Mouse (Mus musculus) frontal cortex, postnatal 25 days (tissue): ENCODE results near the gene Podxl.
"Not testable (repeated sequence)": the region's sequence is repeated elsewhere in the genome, so short reads cannot be mapped to it uniquely, and the experiment has no call there.

Experiments used
- DNase-seq, 2 experiments: peaks; one replicate each; pipeline ENCODE4 v3.0.0; 2022; ENCODE audit warnings: low spot score in 2 of 2

Podxl gene

GRCm38 (mm10) chr6:31567200-31567599 is 3.4 kb upstream of the Podxl start:
- no peak for DNase-seq

DNA sequence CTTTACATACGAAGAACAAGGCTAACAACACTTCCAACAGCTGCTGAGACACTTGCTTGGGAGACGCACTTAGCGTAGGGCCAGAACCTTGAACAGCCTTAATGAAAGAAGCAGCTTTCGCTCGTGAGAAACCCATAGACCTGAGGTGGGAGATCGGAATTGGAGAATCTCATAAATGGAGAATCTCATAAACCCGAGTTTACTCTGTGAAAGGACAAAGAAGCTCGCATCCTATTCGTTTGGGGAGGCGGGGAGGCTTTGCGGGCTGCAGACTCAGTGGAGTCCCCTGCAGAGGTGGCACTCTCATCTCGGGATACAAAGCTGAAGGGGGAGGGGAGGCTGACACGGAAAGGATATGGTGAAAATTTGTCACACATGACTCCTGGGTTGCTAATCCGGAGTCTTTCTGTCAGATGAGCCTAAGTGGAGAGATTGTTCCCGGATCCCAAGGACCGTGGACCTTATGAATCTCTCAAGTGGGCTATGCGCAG is 1.2 kb upstream of the Podxl start:
- no peak for DNase-seq

- no peak for DNase-seq
Observed at GRCm38 (mm10) chr6:31564182-31564531, 376 bp upstream of the Podxl start.

GRCm38 (mm10) chr6:31562371-31563080 is 1.3 kb downstream of the Podxl start:
- no peak for DNase-seq

DNA sequence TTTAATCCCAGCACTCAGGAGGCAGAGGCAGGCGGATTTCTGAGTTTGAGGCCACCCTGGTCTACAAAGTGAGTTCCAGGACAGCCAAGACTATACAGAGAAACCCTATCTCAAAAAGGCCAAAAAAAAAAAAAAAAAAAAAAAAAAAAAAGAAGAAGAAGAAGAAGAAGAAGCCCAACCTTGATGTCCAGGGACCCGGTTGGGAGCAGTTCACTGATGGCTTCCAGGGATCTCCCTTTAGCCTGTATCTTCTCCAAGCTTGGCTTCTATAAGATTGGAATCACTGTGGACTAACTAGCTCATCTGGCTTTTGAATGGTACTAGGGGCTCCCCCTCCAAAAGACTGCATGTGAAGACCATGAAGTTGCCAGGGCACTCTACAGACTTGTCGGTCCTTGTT is 1.8 kb downstream of the Podxl start:
- not testable (repeated sequence) for DNase-seq

DNA sequence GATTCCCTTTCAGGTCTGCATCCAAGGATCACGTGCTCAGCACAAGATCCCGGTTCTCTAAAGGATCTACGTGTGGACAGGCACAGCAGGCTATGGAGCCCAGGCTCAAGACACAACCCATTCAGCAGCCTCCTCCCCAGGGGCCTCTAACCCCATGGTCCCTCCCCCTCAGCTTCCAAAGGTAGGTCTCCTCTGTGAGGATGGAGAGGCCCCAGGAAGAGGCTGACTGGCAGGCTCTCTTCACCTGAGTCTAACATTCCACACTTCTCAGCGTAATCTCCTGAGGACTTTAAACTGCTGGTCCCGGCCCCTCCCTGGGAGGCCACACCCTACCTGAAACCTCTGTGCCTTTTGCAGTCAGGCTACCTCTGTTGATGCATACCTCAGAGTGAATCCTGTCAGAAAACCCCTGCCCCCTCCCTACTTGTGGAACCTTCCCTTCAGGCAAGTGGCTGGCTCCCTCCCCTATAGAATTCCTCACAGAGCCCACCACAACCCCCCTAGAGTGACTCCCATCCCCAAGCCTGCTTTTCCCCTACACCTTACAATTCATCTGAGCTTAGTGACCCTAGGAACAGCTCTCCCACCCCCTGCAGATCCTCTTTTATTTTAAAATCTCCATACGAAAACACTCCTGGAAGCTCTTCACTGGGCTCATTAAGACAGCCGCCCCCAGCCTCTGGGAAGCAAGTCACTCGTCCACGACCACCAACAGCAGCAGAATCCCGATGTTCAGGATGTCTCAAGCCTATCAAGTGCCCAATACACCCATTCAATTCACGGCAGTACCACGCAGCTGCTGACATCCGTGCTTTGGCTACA is 3.4 kb downstream of the Podxl start:
- no peak for DNase-seq

DNA sequence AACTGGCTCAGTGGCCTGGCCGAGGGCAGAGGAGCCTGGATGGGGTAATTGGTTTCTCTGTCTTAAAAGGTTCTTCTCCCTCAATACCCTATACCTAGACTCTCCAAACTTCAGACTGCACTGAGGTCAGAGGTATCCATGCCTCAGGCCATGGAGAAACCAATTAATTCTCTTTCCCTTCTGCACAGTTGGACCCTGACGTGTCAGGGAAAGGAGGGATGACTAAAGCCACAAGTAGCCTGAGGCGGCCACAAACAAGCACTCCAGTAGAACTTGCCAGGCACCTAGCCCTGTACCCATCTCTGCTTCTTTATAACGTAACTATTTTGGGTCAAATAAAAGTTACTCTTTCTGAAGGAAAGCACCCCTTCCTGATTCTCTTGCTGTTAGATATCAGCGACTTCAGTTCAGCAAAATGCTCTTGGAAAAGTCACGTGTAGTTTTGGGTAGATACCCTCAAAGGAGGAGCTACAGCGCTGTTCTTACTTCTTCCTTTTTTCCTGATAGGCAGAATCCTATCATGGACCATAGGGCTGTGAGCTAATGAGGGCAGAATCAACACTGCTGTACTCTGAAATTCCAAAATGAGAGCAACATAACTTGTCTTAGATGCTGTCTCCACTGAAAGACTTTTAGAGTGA is 7.2 kb downstream of the Podxl start:
- no peak for DNase-seq

DNA sequence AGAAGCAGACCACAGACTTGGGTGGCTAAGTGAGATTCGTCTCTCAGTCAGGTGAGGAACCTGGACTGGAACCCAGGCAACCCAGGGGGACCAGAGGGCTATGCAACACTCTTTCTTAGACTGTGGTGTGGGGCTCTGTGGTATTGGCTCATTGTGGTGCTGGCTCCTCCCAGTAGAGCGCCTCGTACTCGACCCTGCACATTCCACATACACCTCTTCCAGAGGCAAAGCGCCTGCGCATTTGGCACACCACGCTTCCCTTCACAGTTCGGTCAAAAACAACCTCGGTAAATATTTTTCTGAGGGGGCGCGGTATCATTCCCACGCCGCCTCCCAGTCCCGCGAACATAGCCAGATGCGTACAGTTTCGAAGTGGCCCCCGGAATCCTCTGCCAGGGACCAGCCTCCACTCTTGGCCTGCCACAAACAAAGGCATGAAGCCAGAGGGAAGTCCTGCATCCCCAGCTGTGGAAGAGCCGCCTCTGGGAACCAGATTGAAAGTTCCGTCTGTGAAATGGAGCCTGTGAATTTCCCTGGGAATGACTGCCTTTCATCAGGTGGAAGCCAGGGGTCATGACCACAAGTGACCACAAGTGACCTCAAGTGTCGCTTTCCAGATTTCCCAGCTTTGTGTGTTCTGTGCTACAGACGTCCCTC is 12.8 kb downstream of the Podxl start:
- DNase-seq = no peak

GRCm38 (mm10) chr6:31549361-31550051 is 14.3 kb downstream of the Podxl start:
- no peak for DNase-seq

DNA sequence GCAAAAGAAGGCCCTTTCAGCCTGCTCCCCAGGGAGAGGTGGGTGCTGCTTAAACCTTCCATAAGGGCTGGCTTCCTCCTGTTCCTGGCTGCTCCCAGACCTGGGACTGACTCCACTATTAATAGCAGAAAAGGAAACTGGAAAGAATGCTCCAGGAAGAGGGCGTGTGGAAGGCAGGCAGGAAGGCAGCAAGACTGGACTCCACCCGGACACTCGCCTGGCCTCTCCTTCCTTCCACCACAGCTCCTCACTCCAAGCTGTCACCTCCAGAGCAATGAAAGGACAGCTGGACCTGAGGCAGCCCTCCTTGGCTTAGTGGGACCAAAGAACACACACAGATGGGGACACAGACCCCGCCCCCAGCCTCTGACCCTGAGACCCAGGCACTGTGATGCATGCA is 19.5 kb downstream of the Podxl start:
- no peak for DNase-seq

- DNase-seq = no peak
Observed at GRCm38 (mm10) chr6:31540018-31540417, 23.8 kb downstream of the Podxl start.

GRCm38 (mm10) chr6:31538112-31538511 is 25.7 kb downstream of the Podxl start:
- no peak for DNase-seq

GRCm38 (mm10) chr6:31537193-31537592 is 26.6 kb downstream of the Podxl start:
- DNase-seq = no peak

- no peak for DNase-seq
Observed at GRCm38 (mm10) chr6:31534705-31535104, 29.1 kb downstream of the Podxl start.

DNA sequence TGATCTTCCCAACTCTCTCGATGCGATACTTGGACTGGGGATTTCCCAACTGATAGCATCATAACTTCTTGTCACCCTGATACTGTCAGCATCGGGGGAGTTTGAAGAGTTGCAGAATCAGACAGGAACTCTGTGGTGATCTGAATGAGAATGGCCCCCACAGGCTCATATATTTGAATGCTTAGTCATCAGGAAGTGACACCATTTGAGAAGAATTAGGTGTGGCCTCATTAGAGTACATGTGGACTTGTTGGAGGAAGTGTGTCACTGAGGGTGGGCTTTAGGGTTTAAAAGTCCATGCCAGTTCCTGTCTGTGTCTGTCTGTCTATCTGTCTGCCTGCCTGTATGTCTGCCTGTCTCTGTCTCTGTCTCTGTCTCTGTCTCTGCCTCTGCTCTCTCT is 31.9 kb downstream of the Podxl start:
- no peak for DNase-seq

DNA sequence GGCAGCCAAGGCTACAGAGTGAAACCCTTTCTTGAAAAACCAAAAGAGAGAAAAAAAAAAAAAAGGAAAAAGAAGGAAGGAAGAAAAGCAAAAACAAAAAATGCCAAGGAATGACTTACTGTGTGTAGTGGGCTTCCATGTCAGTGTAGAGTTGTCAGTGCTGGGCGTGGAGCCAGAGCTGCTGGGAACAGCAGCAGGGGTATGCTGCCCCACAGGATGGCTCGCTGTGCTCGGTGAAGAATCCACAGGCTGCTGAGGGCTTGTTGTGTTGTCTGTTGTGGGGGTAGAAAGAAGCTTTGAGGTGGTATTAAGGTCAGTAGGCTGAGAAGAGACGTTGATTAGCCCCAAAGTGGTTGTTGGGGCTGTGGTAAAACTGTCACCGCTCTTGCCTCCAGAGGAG is 35.4 kb downstream of the Podxl start:
- no peak for DNase-seq

DNA sequence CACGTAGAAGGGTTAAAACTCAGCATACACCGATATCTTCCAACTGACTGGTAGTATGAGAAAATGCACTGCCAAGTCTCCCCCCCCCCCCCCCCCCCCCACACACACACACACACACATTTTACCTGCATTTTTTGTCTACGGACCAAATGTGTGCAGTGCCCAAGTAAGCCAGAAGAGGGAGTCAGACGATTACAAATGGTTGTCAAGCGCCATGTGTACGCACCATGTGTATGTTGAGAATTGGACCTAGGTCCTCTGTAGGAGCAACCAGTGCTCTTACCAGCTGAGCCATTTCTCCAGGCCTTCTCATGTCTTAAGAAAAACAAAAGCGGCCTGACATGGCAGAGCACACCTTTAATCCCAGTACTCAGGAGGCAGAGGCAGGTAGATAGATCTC is 35.9 kb downstream of the Podxl start:
- peak; percentile 62 for DNase-seq

GRCm38 (mm10) chr6:31526929-31527328 is 36.9 kb downstream of the Podxl start:
- no peak for DNase-seq

- DNase-seq = peak in 1 of 2 experiments; percentile 55
Observed at GRCm38 (mm10) chr6:31525231-31525900, 38.4 kb downstream of the Podxl start.

DNA sequence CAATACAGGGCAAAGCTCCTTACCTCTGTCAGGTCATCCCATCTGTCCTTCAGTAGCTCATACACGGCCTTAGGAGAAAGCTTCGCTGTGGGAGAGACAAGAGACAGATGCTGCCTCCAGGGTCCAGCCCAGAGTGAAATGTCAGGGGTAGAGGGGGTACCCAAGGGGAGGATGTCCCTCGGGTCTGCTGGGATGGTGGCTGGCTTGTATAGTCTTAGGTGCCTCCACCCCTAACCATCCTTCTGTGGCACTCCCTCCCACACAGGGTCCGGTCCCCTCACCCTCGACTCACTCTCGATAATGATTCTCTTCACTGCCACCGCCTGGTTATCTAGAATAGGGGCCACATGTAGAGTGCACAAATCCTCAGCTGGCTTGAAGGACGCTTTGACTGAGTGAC is 39.1 kb downstream of the Podxl start:
- DNase-seq = no peak

DNA sequence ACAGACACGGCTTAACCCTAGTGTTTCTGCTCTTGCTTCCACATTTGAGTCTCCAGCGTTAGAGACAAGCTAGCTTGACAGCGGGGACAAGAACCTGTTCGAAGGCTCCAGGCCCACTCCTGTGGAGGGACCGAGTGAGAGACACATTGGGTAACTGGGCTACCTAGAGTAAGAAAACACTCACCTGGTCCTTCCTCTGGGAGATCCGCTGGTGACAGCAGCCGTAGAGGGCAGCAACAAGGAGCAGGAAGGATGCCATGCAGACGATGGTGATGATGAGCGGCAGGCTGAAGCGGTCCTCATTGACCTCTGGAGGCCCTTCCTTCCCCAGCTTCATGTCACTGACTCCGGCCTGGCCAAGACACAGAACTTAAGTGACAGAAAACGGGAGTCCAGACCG is 39.7 kb downstream of the Podxl start:
- no peak for DNase-seq
